Mouse (Mus musculus) stomach, adult 2 months (tissue): Measurements from ENCODE around the gene Tecrl. TPM values are rescaled to one million over a fixed set of nuclear protein-coding genes. Genes with fewer than 3 reads are reported as not detected.

Experiments used
- polyA plus RNA-seq: library from polyadenylated mRNA; depleted of rRNA; stranded (reverse); fragments of >200 nt; gene quantifications from 2 replicates; pipeline ENCODE4 v1.2.3, GENCODE M21; 2012; rRNA removed

The Tecrl gene
- not detected in 2 replicates for polyA plus RNA-seq

DNA sequence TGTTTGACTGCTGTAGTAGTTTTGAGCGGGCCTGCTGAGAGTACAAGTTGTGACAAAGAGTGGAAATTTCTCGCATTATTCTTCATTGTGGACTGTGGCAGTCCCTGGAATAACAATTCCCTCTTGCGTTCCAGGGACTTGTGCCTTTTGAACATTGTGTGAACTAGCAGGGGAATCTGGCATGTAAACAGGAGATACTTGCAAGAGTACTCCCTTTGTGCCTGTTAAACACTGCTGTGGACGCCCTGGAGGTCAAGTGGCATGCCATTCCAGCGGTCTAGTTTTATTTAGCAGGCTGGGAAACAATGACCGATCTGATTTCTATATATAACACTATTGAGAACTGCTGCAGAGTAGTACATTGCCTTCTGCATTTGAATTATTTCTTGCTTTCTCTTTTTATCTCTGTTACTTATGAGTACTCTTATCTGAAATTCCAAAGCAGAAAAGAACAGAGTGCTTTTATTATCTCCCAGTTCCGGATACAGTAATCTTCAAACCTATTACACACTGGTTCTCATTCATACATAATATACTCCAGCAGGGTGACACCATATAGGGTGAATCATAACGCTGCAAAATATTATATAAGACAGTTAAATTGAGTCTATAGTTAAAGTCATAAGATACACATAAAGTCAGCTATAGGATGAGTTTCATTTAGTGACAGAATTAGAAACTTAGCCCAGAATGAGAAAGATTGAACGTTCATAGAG is at the start of gene Tecrl:
Gene Tecrl (minus strand): TSS at position 350 of the 716 bp plus-strand sequence.

